Mouse (Mus musculus) cortical plate, adult 2 months (tissue): ENCODE data around the gene Fermt3. TPM values are rescaled to one million over a fixed set of nuclear protein-coding genes. Genes with fewer than 3 reads are reported as not detected.

Source experiments
- H3K27ac ChIP-seq: fragments of 200-500 bp; 2 replicates; pipeline ENCODE4 v1.5.1; 2012; ENCODE audit warnings: low read length, control low read depth, inconsistent platforms; ENCODE audit not compliant: insufficient read depth
- H3K4me1 ChIP-seq: fragments of 200-500 bp; 2 replicates; pipeline ENCODE4 v1.6.1; 2011; ENCODE audit warnings: low read length; ENCODE audit not compliant: control insufficient read depth, insufficient read depth
- H3K4me3 ChIP-seq: fragments of 200-500 bp; 2 replicates; pipeline ENCODE4 v1.5.1; 2011; ENCODE audit warnings: mild to moderate bottlenecking, low read length, control low read depth; ENCODE audit not compliant: insufficient read depth
- CTCF ChIP-seq: fragments of 200-500 bp; IDR thresholded peaks from 2 replicates; pipeline ENCODE4 v1.5.1; 2011; ENCODE audit warnings: mild to moderate bottlenecking, control low read depth, low read length; ENCODE audit not compliant: insufficient read depth; ENCODE audit errors: extremely low read depth
- POLR2A ChIP-seq: fragments of 200-500 bp; IDR thresholded peaks from 2 replicates; pipeline ENCODE4 v1.6.1; 2011; ENCODE audit warnings: mild to moderate bottlenecking, low read length, control low read depth; ENCODE audit not compliant: insufficient read depth; ENCODE audit errors: extremely low read depth
- polyA plus RNA-seq: library from polyadenylated mRNA; depleted of rRNA; stranded (reverse); fragments of >200 nt; gene quantifications from 2 replicates; pipeline ENCODE4 v1.2.3, GENCODE M21; 2012

Fermt3 gene
- polyA plus RNA-seq, 1 experiment, result 6.0 TPM

DNA sequence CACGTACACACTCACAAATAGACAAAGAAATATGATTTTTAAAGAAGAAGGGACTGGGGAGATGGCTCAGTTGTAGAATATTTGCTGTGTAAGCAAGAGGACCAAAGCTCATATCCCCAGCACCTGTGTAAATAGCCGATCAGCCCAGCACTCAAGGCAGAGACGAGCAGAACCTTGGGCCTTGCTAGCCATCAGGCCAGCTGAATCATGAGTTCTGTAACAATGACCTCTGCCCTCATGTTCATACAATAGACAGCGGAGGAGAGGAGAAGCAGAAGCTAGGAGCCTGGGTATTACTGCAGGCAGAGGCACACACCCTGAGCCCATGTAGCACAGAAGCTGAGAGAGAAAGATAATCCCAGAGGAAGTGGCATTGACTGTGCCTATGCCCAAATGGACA is 6.8 kb downstream of the Fermt3 start:
- Histone ChIP-seq H3K27ac (no peak overlapping the region), H3K4me1 (no peaks in the 10 kb centered on the region), H3K4me3 (no peak overlapping the region)
- TF ChIP-seq POLR2A, result no peak
- TF ChIP-seq CTCF, result no peak

DNA sequence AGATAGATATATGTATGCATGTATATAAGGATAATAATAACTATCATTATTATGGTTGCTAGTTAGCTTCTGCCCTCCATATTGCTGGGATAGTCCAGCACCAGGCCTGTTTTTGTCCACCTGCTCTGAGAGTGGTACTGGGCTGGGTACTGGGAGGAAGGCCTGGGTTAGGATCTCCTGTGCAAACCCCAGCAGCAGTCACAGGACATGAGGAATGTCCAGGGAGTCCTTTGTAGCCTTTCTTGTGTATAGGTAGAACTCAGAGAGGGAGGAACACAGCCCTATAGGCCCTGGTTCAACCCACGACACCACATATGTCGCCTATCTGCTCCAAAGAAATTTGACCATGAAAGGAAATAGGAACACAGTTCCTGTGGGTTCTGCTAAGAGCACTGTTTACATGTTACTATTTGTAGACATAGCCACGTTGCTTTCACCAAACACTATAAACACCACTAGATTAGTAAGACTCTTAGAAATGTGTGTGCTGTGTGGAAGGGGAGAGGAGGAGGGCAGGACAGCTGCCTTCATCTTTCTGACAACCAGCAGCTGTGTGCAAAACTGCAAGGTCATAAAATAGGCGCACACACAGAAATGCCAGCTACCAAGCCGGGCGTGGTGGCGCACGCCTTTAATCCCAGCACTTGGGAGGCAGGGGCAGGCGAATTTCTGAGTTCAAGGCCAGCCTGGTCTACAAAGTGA is 12.2 kb downstream of the Fermt3 start:
- TF ChIP-seq CTCF, result no peak
- no peak for TF ChIP-seq POLR2A
- Histone ChIP-seq H3K27ac (no peak overlapping the region), H3K4me3 (no peak overlapping the region), H3K4me1 (no peaks in the 10 kb centered on the region)

DNA sequence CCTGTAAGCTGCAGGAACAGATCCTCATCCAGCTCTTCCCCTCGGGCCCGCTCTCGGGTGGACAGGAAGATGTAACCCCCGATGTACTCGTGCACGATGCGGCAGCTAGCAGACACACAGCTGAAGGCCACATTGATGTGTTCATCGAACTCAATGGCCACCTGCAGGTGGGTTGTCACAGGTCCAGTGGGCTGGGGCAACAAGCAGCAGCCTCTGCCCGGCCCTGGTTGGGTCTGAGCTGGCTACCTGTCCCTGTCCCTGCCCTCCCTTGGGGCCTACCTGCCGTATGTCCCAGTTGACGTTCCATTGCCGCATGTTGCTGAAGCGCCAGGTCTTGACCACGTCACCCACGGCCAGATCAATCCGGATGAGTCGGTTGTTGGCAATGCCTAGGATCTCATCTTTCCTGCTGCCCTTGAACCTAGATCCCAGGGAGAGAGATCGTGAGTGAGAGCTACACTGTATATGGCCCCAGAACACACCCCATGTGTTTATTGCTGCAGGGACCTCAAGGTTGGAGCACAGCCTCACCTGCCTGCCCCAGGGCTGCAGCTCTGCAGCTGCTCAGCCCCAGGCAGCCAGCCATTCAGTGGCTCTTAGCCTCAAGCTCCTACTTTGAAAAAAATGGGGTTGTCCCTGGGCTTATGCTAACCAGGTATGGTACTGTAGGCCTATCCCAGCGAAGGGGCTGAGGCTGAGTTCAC is 19.8 kb downstream of the Fermt3 start:
- TF ChIP-seq CTCF (no peak), POLR2A (no peak)
- Histone ChIP-seq H3K4me1 (peaks cover 4% of the 10 kb centered on the region; the same call in 1 of the 2 replicates), H3K4me3 (no peak overlapping the region), H3K27ac (no peak overlapping the region)

DNA sequence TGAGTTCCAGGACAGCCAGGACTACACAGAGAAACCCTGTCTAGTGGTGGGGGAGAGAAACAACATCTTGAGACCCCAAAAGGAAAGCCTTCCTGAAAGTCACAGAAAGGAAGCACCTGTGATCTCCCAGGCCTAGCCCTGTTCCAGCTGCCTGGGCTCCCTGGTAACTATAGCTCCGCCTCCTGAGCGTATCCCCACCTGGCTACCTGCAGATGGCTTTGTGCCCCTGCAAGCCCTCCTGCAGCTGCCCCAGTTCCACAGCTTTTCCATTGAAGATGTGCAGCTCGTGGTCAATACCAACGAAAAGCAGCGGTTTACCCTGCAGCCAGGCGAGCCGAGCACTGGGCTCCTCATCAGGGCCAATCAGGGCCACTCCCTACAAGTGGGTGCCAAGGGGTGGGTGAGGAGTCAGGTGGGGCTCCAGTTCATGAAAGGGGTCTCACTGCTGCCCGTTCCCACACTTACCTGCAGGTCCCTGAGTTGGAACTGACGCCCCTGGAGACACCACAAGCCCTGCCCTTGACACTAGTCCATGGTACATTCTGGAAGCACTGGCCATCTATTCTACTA is 21.5 kb downstream of the Fermt3 start:
- Histone ChIP-seq H3K4me1 (peaks cover 4% of the 10 kb centered on the region; the same call in 1 of the 2 replicates), H3K4me3 (no peak overlapping the region), H3K27ac (no peak overlapping the region)
- TF ChIP-seq POLR2A (no peak), CTCF (no peak)

DNA sequence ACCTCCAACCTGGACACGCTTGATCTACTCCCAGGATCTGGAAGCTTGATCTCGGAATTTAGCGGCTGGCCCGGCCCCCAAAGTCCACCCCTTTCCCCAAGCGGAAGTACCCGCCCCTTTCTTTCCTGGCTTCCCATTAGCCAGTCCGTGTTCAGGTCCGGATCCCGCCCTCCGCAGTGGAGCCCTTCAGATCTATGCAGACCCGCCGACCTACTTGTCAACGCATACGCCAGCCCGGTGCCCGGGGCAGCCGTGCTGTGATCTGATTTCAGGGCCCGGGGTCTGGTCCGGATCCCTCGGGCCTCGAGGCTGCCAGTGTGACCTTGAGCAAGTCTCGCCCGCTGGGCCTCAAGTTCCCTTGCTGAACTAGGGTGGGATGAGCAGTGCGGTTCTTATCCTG is 23.3 kb downstream of the Fermt3 start, which contains the start of the genes Nudt22 and Trpt1:
Gene Nudt22, minus strand, starts transcription at position 112 of the 400 bp plus-strand sequence.
Gene Trpt1, plus strand, starts transcription at position 126 of the 400 bp plus-strand sequence.
- peaks cover 4% of the 10 kb centered on the region; the same call in 1 of the 2 replicates for H3K4me1 ChIP-seq
- TF ChIP-seq CTCF, result no peak
- TF ChIP-seq POLR2A, result peak; percentile 67
- peak within 1 kb of the TSS; percentile 66 for H3K4me3 ChIP-seq
- H3K27ac ChIP-seq, result peak within 1 kb of the TSS; percentile 24; the same call in 1 of the 2 replicates

DNA sequence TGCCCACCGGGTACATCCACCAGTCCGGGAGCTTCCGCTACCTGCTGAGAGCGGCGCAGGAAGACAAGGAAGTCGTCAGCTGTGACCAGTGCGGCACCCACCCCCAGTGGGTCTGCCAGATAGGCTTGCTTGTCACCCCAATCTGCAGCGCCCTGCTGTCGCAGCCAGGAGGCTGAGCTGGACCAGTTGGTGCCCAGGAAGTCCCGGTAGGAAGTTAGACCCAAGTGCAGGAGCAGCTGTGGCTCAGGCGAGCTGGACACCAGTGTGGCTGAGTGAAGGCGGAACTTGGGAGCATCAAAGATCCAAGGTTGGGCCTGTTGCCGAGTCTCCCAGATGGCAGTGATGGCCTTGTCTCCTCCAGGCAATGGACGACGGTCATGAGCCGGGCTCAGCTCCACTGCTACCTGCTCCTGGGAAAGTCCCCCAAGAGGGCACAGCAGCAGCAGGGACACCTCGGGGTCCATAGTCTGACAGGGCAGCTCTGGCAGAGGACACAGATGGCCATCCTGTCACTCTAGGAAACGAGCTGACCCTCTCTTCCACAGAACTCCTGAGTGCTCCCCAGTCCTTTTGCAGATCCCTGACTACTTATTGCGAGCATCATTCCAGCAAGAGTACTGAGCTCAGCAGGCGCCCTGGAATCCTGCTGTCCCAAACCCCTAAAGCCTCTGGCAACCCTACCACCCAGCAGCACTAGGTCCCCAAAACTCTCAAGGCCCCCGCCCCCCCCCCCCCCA is 23.8 kb downstream of the Fermt3 start:
- H3K4me3 ChIP-seq, result peak overlapping the region; percentile 66
- H3K27ac ChIP-seq, result no peak overlapping the region
- peaks cover 4% of the 10 kb centered on the region; the same call in 1 of the 2 replicates for H3K4me1 ChIP-seq
- no peak for TF ChIP-seq CTCF
- TF ChIP-seq POLR2A, result no peak

DNA sequence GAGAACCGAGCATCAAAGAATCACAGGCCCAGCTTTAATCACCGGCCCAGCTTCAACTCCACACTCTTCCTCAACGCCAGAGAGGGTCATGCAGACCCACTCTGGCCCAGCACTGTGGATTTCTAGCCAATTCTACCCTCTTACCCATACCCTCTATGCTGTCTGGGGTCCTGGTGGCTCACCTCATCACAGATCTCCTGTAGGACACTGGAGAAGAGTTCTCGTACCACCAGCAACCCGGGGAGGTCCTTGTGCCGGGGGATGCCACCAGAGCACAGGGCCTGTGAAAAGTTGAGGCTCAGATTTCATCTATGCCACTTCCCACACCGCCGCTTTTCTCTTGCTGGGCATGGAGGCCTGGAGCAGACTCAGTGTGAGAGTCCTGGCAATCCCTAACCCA is 24.8 kb downstream of the Fermt3 start:
- Histone ChIP-seq H3K4me3 (no peak overlapping the region), H3K27ac (no peak overlapping the region), H3K4me1 (peaks cover 4% of the 10 kb centered on the region; the same call in 1 of the 2 replicates)
- no peak for TF ChIP-seq POLR2A
- TF ChIP-seq CTCF, result no peak

DNA sequence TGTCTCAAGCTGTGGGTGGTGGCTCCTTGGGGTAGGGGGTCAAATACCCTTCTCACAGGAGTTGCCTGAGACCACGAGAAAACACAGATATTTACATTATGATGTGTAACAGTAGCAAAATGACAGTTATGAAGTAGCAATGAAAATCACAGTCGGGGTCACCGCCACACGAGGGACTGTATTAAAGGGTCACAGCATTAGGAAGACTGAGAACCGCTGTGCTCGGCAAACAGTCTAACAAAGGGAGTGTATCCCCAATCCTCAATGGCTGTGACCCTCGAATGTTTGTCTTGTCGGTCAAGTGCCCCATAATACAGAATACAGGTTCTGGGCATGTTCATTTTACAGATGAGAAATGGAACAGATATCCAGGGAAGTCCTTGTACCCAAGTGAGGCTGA is 25.3 kb downstream of the Fermt3 start:
- no peak overlapping the region for H3K4me3 ChIP-seq
- no peak overlapping the region for H3K27ac ChIP-seq
- H3K4me1 ChIP-seq, result peaks cover 4% of the 10 kb centered on the region; the same call in 1 of the 2 replicates
- TF ChIP-seq CTCF (no peak), POLR2A (no peak)

DNA sequence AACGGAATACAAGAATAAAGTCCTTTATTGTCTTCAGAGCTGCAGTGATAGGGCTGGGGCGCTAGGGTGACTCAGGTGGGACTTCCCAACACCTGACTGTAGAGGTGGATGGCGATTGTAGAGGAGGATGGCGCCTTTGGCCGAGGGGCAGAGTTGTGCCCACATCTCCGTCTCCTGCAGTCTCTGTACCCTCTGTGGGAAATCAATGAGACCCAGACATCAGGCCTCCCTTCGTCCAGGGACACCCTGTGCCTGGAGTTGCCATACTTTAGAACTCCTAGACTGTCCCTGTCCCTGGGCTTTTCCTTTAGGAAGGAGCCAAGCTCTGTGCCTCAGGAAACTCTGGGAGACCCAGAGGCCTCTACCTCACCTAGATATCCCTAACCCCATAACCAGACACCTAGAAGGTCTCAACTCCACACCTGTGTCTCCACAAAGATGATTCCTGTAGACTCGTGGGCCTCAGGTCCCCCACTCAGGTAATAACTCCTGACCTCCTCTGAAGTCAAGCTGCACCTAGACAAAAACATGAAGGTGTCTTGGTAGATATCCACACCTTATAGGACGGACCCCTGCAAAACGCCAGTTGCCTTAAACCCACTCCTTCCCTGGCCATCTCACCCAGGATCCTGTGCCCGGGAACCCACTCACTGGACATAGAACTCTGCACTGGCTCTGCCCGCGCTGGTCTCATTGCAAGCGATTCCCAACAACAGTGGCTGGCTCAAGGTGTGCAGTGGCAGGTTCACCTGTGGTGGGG is 26.1 kb downstream of the Fermt3 start:
- Histone ChIP-seq H3K27ac (no peak overlapping the region), H3K4me1 (peaks cover 4% of the 10 kb centered on the region; the same call in 1 of the 2 replicates), H3K4me3 (peak overlapping the region; percentile 47; the same call in 1 of the 2 replicates)
- TF ChIP-seq POLR2A (no peak), CTCF (no peak)
